Mouse (Mus musculus) ES-E14 (cell line): ENCODE results near the gene Irak2. TPM values are rescaled to one million over a fixed set of nuclear protein-coding genes. Genes with fewer than 3 reads are reported as not detected.

Experiments used
- DNase-seq: peaks from one replicate; pipeline ENCODE4 v3.0.0-alpha.2; 2013; ENCODE audit warnings: low read depth, low spot score
- H3K27ac ChIP-seq: 2 replicates; pipeline ENCODE4 v1.5.1; 2012; ENCODE audit warnings: low read depth, mild to moderate bottlenecking, low read length, moderate library complexity, mixed read lengths; ENCODE audit not compliant: poor library complexity, insufficient read depth, severe bottlenecking
- H3K36me3 ChIP-seq: 2 replicates; pipeline ENCODE4 v1.6.1; 2012; ENCODE audit warnings: mild to moderate bottlenecking, low read length, moderate library complexity, mixed read lengths; ENCODE audit not compliant: control insufficient read depth, poor library complexity, insufficient read depth, severe bottlenecking
- H3K4me1 ChIP-seq, 2 experiments: fragments of 150-350 bp in 1 of 2; sonication (generic) in 1 of 2; 2 replicates each; pipeline ENCODE4 v1.6.1; 2012; ENCODE audit warnings: low read length in 2 of 2, mild to moderate bottlenecking in 1 of 2, mixed read lengths in 1 of 2; ENCODE audit not compliant: control insufficient read depth in 2 of 2, insufficient read depth in 2 of 2, poor library complexity in 1 of 2
- H3K4me3 ChIP-seq, 2 experiments: fragments of 150-350 bp in 1 of 2; sonication (generic) in 1 of 2; 2 replicates each; pipeline ENCODE4 v1.5.1; 2012; ENCODE audit warnings: low read length in 2 of 2, low read depth in 1 of 2, mild to moderate bottlenecking in 1 of 2, mixed read lengths in 1 of 2; ENCODE audit not compliant: insufficient read depth in 1 of 2, poor library complexity in 1 of 2, severe bottlenecking in 1 of 2
- H3K9ac ChIP-seq: 2 replicates; pipeline ENCODE4 v1.6.1; 2012; ENCODE audit warnings: low read depth, mild to moderate bottlenecking, low read length, mixed read lengths; ENCODE audit not compliant: poor library complexity, insufficient read depth, severe bottlenecking
- H3K9me3 ChIP-seq: fragments of 150-350 bp; sonication (generic); 2 replicates; pipeline ENCODE4 v1.6.1; 2012; ENCODE audit warnings: low read depth, mild to moderate bottlenecking, low read length; ENCODE audit not compliant: control insufficient read depth, insufficient read depth
- CHD2 ChIP-seq: IDR thresholded peaks from 2 replicates; pipeline ENCODE4 v1.6.1; 2014; ENCODE audit warnings: mild to moderate bottlenecking, low read depth, low read length, inconsistent platforms
- HCFC1 ChIP-seq: IDR thresholded peaks from 2 replicates; pipeline ENCODE4 v1.6.1; 2012; ENCODE audit warnings: low read length, inconsistent platforms, borderline replicate concordance; ENCODE audit not compliant: insufficient read depth
- MAFK ChIP-seq: IDR thresholded peaks from 2 replicates; pipeline ENCODE4 v1.6.1; 2014; ENCODE audit warnings: mild to moderate bottlenecking, low read depth, low read length, inconsistent platforms; ENCODE audit not compliant: insufficient read depth
- ZC3H11A ChIP-seq: IDR thresholded peaks from 2 replicates; pipeline ENCODE4 v1.6.1; 2012; ENCODE audit warnings: low read depth, mild to moderate bottlenecking, inconsistent platforms, low read length, borderline replicate concordance
- ZNF384 ChIP-seq: IDR thresholded peaks from 2 replicates; pipeline ENCODE4 v1.6.1; 2012; ENCODE audit warnings: low read depth, low read length, inconsistent platforms
- in situ Hi-C, 2 experiments: fragments of 600-800 bp; cut with MboI; formaldehyde crosslinking; loops; one replicate each; pipeline ENCODE4 v1.15.1; 2025; ENCODE audit warnings: low sequenced_read_pairs in 2 of 2, inconsistent platforms in 1 of 2; ENCODE audit not compliant: unreplicated experiment in 2 of 2
- total RNA-seq: library from RNA; depleted of rRNA; stranded (reverse); fragments of 300-350 nt; gene quantifications from 2 replicates; pipeline ENCODE4 v1.2.3, GENCODE M21; 2012

The Irak2 gene
- total RNA-seq, 1 experiment = 22.0 TPM

DNA sequence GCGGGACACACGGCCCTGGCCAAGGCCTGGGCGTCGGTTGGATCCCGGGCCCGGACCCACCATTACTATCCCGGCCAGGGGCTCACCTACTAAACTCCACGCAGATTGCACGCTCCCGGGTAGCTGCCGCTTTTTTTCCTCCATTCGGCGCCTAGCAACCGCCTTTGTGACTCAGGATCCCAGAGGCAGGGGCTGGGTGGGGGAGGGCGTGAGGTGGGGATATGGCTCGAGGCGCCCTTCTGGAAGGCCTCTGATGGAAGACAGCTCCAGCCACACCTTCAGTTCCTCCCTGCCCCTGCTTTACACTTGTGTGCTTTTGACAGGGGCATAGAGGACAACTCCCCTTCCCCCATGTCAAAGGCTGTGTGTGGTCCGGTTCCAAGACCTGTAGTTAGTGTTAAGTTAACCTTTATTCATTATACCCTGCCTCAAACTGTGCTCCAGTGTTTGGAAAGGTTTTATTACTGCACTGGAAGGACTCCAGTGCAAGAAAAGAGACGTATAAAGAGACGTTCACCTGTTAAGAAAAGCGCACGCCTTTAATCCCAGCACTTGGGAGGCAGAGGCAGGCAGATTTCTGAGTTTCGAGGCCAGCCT lies 37.6 kb upstream of the Irak2 start, which contains the start of gene Fancd2os:
Gene Fancd2os, minus strand, starts transcription at position 173 of the 597 bp plus-strand sequence.
- Histone ChIP-seq H3K9ac (peak within 1 kb of the TSS; percentile 27; the same call in 1 of the 2 replicates), H3K4me1 (peaks cover 0 to 8% of the 10 kb centered on the region in 2 experiments; a peak in 2 of 4 replicates), H3K4me3 (peak within 1 kb of the TSS; percentile 14 to 41; a peak in 2 of 4 replicates), H3K9me3 (no peaks in the 10 kb centered on the region), H3K27ac (peak within 1 kb of the TSS; percentile 70; the same call in 1 of the 2 replicates), H3K36me3 (peaks cover 13% of the 10 kb centered on the region)
- in situ Hi-C loops = no loop called here
- no peak for TF ChIP-seq CHD2
- DNase-seq = peak; percentile 74

DNA sequence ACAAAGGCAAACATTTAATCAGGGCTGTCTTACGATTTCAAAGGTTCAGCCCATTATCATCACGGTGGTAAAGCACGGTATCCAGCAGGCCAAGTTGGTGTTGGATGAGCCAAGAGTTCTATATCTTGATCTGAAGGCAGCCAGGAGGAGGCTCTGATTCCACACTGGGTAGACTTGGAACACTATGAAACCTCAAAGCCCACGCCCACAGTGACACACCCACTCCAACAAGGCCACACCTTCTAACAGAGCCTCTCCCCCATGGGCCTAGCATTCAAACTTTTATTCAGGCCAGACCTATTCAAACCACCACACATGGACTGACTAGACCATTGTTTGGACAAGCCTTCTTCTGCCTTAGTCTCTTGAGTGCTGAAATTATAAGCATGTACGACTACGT lies 35.4 kb upstream of the Irak2 start:
- Histone ChIP-seq H3K9me3 (no peaks in the 10 kb centered on the region), H3K27ac (no peak overlapping the region; the same call in 1 of the 2 replicates), H3K4me1 (peaks cover 0 to 8% of the 10 kb centered on the region in 2 experiments; a peak in 2 of 4 replicates), H3K4me3 (no peak overlapping the region), H3K9ac (no peak overlapping the region; the same call in 1 of the 2 replicates), H3K36me3 (0 out of 2 replicates have a peak, but pooled peaks cover 2% of the 10 kb centered on the region)
- no peak for TF ChIP-seq CHD2
- no peak for TF ChIP-seq ZC3H11A
- no peak for TF ChIP-seq MAFK
- no peak for TF ChIP-seq HCFC1
- TF ChIP-seq ZNF384 = no peak
- DNase-seq = no peak
- in situ Hi-C loops = no loop called here

DNA sequence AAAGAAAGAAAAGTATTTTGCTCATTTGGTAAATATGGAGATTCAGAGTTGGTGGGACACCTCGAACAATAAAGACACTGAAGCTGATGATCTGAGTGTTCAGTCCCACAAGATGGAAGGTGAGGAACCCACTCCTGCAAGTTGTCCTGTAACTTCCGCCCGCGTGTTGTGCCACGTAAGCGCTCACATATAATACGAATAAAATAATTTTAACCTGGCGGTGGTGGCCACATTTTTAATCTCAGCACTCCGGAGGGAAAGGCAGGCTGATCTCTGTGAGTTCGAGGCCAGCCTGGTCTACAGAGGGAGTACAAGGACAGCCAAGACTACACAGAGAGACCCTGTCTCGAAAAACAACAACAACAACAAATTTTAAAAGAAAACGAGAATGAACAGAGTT lies 34.3 kb upstream of the Irak2 start:
- peak overlapping the region; percentile 84 to 92 for H3K4me3 ChIP-seq
- peak overlapping the region; percentile 93; the same call in 1 of the 2 replicates for H3K9ac ChIP-seq
- peaks cover 0 to 10% of the 10 kb centered on the region in 2 experiments; a peak in 2 of 4 replicates for H3K4me1 ChIP-seq
- H3K9me3 ChIP-seq = no peaks in the 10 kb centered on the region
- no peak for TF ChIP-seq ZNF384
- TF ChIP-seq CHD2 = no peak
- in situ Hi-C loops = no loop called here
- H3K27ac ChIP-seq = no peak overlapping the region
- no peak for DNase-seq
- H3K36me3 ChIP-seq = no peaks in the 10 kb centered on the region

DNA sequence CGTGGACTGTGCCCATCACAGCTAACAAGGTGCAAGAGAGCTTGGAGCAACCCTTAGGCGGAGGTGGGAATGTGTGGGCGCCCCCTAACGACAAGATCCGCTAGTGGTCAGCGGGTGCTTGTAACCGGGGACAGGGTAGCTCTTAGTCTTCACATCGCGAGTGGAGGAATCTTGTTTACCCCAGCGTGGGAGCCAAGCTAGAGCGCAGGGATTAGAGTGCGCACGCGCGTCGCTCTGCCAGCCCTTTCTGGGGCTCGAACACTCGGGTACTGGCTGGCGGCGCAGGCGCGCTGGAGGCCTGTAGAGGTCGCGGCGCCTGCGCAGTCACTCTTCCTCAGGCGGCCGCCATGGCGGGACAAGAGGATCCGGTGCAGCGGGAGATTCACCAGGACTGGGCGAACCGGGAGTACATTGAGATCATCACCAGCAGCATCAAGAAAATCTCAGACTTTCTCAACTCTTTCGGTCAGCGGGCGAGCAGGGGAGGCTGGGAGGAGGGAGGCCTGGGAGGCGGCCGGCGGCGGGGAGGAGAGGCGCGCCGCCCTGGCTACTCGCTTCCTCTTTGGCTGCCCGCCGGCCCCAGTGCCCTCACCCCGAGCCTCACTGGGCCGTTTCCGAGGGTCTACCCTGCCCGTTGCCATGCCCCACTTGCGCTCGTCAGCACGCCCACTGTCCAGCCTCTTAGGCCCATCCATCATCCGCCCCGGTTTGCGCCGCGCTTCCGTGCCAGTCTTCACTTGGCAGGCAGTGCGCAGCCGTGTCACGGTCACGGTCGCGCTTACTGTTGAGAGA lies 33.6 kb upstream of the Irak2 start, which contains the start of gene Brk1:
Gene Brk1, plus strand, starts transcription at position 341 of the 792 bp plus-strand sequence.
- 0 out of 2 replicates have a peak, but pooled peaks cover 2% of the 10 kb centered on the region for H3K36me3 ChIP-seq
- peak within 1 kb of the TSS; percentile 20; the same call in 1 of the 2 replicates for H3K27ac ChIP-seq
- TF ChIP-seq HCFC1 (0 out of 2 replicates have a peak, but pooled peaks have one; percentile 29), ZNF384 (no peak)
- H3K9ac ChIP-seq = peak within 1 kb of the TSS; percentile 93
- in situ Hi-C loops = no loop called here
- no peaks in the 10 kb centered on the region for H3K9me3 ChIP-seq
- peaks cover 0 to 9% of the 10 kb centered on the region in 2 experiments; a peak in 2 of 4 replicates for H3K4me1 ChIP-seq
- peak; percentile 81 for DNase-seq
- peak within 1 kb of the TSS; percentile 84 to 92 for H3K4me3 ChIP-seq
